Mouse (Mus musculus) small intestine, adult 2 months (tissue): ENCODE results near the gene Pnp2. TPM values are rescaled to one million over a fixed set of nuclear protein-coding genes. Genes with fewer than 3 reads are reported as not detected.
"Not testable (repeated sequence)": the region's sequence is repeated elsewhere in the genome, so short reads cannot be mapped to it uniquely, and the experiment has no call there.

Source experiments
- H3K27ac ChIP-seq: fragments of 200-500 bp; 2 replicates; pipeline ENCODE4 v1.5.1; 2012; ENCODE audit warnings: low read depth, low read length, control low read depth, inconsistent platforms; ENCODE audit not compliant: insufficient read depth
- H3K27me3 ChIP-seq: fragments of 200-500 bp; 2 replicates; pipeline ENCODE4 v1.6.1; 2012; ENCODE audit warnings: mild to moderate bottlenecking, moderate library complexity, low read length, inconsistent platforms; ENCODE audit not compliant: control insufficient read depth, insufficient read depth
- H3K36me3 ChIP-seq: fragments of 200-500 bp; 2 replicates; pipeline ENCODE4 v1.6.1; 2012; ENCODE audit warnings: mild to moderate bottlenecking, low read length, control low read depth, inconsistent platforms; ENCODE audit not compliant: control insufficient read depth, insufficient read depth
- H3K4me1 ChIP-seq: fragments of 200-500 bp; 2 replicates; pipeline ENCODE4 v1.6.1; 2012; ENCODE audit warnings: low read length, inconsistent platforms, mixed read lengths; ENCODE audit not compliant: control insufficient read depth, insufficient read depth, insufficient read length
- H3K4me3 ChIP-seq: fragments of 200-500 bp; 2 replicates; pipeline ENCODE4 v1.5.1; 2012; ENCODE audit warnings: low read depth, mild to moderate bottlenecking, control low read depth, inconsistent platforms, low read length, moderate library complexity
- CTCF ChIP-seq: fragments of 200-500 bp; IDR thresholded peaks from 2 replicates; pipeline ENCODE4 v1.5.1; 2012; ENCODE audit warnings: low read depth, mild to moderate bottlenecking, control low read depth, inconsistent platforms, low read length, moderate library complexity, mixed read lengths; ENCODE audit not compliant: insufficient replicate concordance, insufficient read length; ENCODE audit errors: extremely low read depth
- POLR2A ChIP-seq: fragments of 200-500 bp; IDR thresholded peaks from 2 replicates; pipeline ENCODE4 v1.6.1; 2012; ENCODE audit warnings: low read depth, mild to moderate bottlenecking, control low read depth, inconsistent platforms, low read length, moderate library complexity
- WGBS: fragments of 180-500 bp; shearing (Covaris S2); methylation state at CpG from one replicate; pipeline ENCODE4 v1.1.7; 2018; 5-methylcytosine and 5-hydroxymethylcytosine counted together
- polyA plus RNA-seq: library from polyadenylated mRNA; depleted of rRNA; stranded (reverse); fragments of >200 nt; gene quantifications from 2 replicates; pipeline ENCODE4 v1.2.3, GENCODE M21; 2012

Pnp2 gene
- polyA plus RNA-seq, 1 experiment = 87.2 TPM

- Histone ChIP-seq H3K27ac (no peak overlapping the region), H3K4me3 (no peak overlapping the region), H3K27me3 (no peaks in the 10 kb centered on the region), H3K36me3 (peaks cover 13% of the 10 kb centered on the region), H3K4me1 (no peaks in the 10 kb centered on the region; the same call in 1 of the 2 replicates)
- 62% methylated on average over 5 of the region's 5 CpGs for WGBS
- no peak for TF ChIP-seq CTCF
- no peak for TF ChIP-seq POLR2A
Observed at GRCm38 (mm10) chr14:50968216-50968980, 12.6 kb downstream of the Pnp2 start.

GRCm38 (mm10) chr14:50969041-50969440 lies 13.2 kb downstream of the Pnp2 start:
- Histone ChIP-seq H3K27ac (no peak overlapping the region), H3K36me3 (peaks cover 11% of the 10 kb centered on the region), H3K4me3 (no peak overlapping the region), H3K27me3 (no peaks in the 10 kb centered on the region), H3K4me1 (no peaks in the 10 kb centered on the region; the same call in 1 of the 2 replicates)
- 20% methylated on average over 1 of the region's 1 CpGs for WGBS
- TF ChIP-seq POLR2A = no peak
- TF ChIP-seq CTCF = no peak

- H3K4me3 ChIP-seq = no peak overlapping the region
- no peak for TF ChIP-seq CTCF
- TF ChIP-seq POLR2A = no peak
- no peak overlapping the region for H3K27ac ChIP-seq
- 67% methylated on average over 12 of the region's 12 CpGs for WGBS
- H3K4me1 ChIP-seq = no peaks in the 10 kb centered on the region; the same call in 1 of the 2 replicates
- no peaks in the 10 kb centered on the region for H3K27me3 ChIP-seq
- peaks cover 3% of the 10 kb centered on the region; the same call in 1 of the 2 replicates for H3K36me3 ChIP-seq
Observed at GRCm38 (mm10) chr14:50969558-50970544, 14.1 kb downstream of the Pnp2 start.

GRCm38 (mm10) chr14:50970822-50971221 lies 15.0 kb downstream of the Pnp2 start:
- Histone ChIP-seq H3K27ac (no peak overlapping the region), H3K4me3 (no peak overlapping the region), H3K27me3 (no peaks in the 10 kb centered on the region), H3K36me3 (no peaks in the 10 kb centered on the region), H3K4me1 (no peaks in the 10 kb centered on the region; the same call in 1 of the 2 replicates)
- 39% methylated on average over 1 of the region's 1 CpGs for WGBS
- TF ChIP-seq CTCF (no peak), POLR2A (no peak)

GRCm38 (mm10) chr14:50973054-50973453 lies 17.3 kb downstream of the Pnp2 start:
- not testable (repeated sequence) for H3K36me3 ChIP-seq, H3K4me1 ChIP-seq, H3K4me3 ChIP-seq, H3K27ac ChIP-seq, H3K27me3 ChIP-seq
- 94% methylated on average over 5 of the region's 5 CpGs for WGBS

GRCm38 (mm10) chr14:50973700-50974099 lies 17.9 kb downstream of the Pnp2 start:
- Histone ChIP-seq H3K27ac (no peak overlapping the region), H3K4me1 (no peaks in the 10 kb centered on the region)
- 32% methylated on average over 4 of the region's 4 CpGs for WGBS

GRCm38 (mm10) chr14:50975001-50975400 lies 19.2 kb downstream of the Pnp2 start:
- Histone ChIP-seq H3K4me1 (no peaks in the 10 kb centered on the region; the same call in 1 of the 2 replicates), H3K27me3 (no peaks in the 10 kb centered on the region), H3K27ac (no peak overlapping the region), H3K36me3 (no peaks in the 10 kb centered on the region), H3K4me3 (no peak overlapping the region)
- TF ChIP-seq POLR2A = no peak
- TF ChIP-seq CTCF = no peak
- 81% methylated on average over 5 of the region's 5 CpGs for WGBS

More at GRCm38 (mm10) chr14:50973700-50974099, 17.9 kb downstream of the Pnp2 start:
- Histone ChIP-seq H3K27me3 (no peaks in the 10 kb centered on the region), H3K4me3 (no peak overlapping the region), H3K36me3 (no peaks in the 10 kb centered on the region)
- TF ChIP-seq CTCF = no peak
- TF ChIP-seq POLR2A = no peak
